Mouse (Mus musculus): Measurements from ENCODE around the gene Map9.

- TF ChIP-seq POLR2A (IDR thresholded peaks at IDR 0.05; ENCODE audit: insufficient read length, low read depth): no peak
- no peak for TF ChIP-seq USF1 (IDR thresholded peaks at IDR 0.05; ENCODE audit: low read depth)
- no peak for TF ChIP-seq POLR2AphosphoS2 (IDR thresholded peaks at IDR 0.05; ENCODE audit: insufficient read length, low read depth)
- TF ChIP-seq E2F4 (IDR thresholded peaks at IDR 0.05; ENCODE audit: insufficient read depth): no peak
- no peak for TF ChIP-seq MAX (IDR thresholded peaks at IDR 0.05; ENCODE audit: low read depth)
- TF ChIP-seq TCF3 (IDR thresholded peaks at IDR 0.05; ENCODE audit: insufficient read length, low read depth): no peak
These were observed 6.7 kb downstream of the Map9 start for GRCm38 (mm10) chr3:82364505-82364904.

All from myocyte (in vitro differentiated cells).